Mouse (Mus musculus): ENCODE measurements at regions not wholly inside any gene's neighbourhood (a gene's known extent, or its start where the extent isn't known, plus 50 kb on each side); places are given as distances from the start of the nearest gene placed in this dataset.

DNA sequence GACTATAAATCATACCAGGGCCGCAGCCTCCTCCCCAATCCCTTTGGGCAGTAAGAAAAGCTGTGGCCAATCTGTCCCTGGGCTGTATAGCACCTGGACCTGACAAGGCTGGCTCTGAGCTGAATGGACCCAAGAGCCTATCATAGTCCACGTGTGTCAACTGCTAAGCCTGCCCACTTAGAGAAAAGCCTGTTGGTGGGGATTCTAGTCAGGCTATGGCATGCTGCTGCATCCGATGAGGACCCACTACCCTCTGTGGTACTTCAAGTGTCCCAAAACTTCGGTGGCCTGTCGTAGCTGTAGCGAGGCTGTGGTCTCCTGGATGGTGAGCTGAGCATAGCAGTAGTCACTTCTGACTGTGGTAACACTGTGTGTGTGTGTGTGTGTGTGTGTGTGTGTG lies 57.4 kb upstream of the Ppara start:
- TF ChIP-seq GATA1 (IDR thresholded peaks at IDR 0.05; ENCODE audit: low read length) = no peak

GRCm38 (mm10) chr15:85677855-85678254 lies 56.9 kb upstream of the Ppara start:
- no peak for TF ChIP-seq GATA1 (IDR thresholded peaks at IDR 0.05; ENCODE audit: low read length)

DNA sequence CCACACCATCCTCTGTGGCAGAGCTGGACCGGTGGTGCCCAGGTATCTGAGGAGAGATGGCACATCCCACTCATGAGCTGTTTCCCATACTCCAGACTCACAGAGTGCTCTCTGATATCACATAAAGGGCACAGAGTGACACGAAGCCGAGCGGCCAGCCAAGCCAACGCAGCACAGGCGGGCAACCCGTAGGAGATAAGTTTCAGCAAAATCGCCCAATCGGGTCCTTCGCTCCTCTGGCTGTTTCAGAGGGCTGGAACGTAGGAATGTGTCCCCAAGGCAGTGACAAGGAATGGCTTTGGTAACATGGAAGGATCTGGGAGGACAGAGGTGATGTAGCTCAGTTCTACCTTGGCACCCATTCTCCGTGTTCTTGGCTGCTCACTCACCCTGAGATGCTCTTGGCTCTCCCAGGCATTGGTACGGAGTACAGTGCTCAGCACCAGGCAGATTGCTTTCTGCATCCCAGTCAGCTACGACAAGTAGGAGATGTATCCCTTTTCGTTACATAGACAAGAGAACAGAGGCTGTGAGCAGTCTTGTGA lies 56.4 kb upstream of the Ppara start:
- no peak for TF ChIP-seq GATA1 (IDR thresholded peaks at IDR 0.05; ENCODE audit: low read length)

DNA sequence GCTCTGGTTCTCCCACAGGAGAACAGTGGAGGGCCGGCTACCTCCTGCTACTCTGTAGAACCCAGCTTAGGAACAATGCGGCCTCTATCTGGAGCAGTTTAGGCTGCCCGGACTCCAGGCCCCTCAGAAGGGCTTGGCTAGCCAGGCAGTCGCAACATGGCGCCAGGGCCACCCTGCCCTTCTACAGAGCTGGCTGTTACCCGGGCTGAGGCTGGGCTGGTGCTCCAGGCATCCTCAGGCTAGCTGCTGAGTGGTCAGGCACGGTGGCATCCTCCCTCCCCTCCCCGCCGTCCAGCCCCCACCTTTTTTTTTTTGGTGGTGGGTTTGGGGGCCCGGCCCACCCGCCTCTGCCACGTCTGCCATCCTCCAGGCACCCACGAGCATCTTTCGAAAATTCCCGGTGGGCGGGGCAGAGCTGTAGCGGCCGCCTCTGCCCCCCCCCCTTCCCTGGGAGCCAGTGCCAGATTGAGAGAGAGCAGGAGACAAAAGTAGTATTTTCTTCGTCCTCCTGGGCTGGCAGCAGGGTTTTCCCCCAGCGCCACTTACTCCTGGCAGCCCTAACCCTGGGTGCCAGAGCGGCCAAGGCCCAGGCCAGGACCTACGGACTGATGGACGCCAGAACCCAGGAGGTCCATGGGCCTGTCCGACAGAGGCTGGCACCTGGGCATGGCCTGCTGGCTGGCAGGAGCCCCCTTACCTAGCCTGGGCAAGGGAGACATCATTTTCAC lies 55.6 kb upstream of the Ppara start:
- no peak for TF ChIP-seq GATA1 (IDR thresholded peaks at IDR 0.05; ENCODE audit: low read length)

DNA sequence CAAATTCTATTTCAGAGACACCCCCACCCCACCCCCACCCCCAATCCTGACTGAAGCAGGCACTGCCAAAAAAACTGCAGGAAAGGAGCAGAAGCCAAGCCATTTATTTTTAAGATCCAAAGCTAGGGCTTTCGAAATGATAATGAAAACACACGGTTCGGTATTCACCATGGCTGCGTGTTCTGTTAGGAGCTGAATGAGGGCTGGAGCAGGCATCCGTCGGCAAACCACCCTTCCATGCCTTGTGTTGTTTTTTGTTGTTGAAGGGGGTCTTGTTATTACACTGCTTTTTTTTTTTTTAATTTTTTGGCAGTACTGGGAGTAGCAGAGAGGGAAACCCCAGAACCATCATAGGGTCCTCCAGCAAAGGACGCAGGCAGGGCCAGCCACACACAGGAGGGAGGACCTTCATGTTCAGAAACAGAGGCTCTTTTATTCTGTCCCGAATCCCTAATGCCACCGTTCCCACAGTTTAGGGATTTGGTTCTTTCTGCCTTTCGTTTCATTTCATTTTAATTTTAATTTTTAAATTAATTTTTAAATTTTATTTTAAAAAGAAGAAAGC lies 54.8 kb upstream of the Ppara start:
- no peak for TF ChIP-seq GATA1 (IDR thresholded peaks at IDR 0.05; ENCODE audit: low read length)

- no peak for TF ChIP-seq GATA1 (IDR thresholded peaks at IDR 0.05; ENCODE audit: low read length)
Measured at GRCm38 (mm10) chr15:85680460-85681224, 54.1 kb upstream of the Ppara start.

DNA sequence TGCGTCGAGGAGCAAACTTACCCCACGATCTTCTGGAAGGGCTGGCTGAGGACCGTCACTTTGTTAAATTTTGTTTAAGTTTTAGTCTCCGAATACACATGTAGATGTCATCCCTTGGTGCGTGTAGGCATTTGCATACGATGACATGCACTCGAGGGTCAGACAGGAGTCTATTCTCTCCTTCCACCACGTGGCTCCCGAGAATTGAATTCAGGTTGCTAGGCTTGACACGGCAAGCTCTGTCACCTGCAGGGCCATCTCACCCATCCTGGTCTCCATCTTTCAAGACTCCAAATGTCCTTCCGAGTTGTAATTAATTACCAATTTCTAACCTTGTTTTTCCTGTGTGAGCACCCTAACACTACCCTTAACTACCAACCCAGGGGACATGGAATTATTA lies 52.7 kb upstream of the Ppara start:
- TF ChIP-seq GATA1 (IDR thresholded peaks at IDR 0.05; ENCODE audit: low read length) = no peak

GRCm38 (mm10) chr15:85682780-85683179 lies 52.0 kb upstream of the Ppara start:
- TF ChIP-seq GATA1 (IDR thresholded peaks at IDR 0.05; ENCODE audit: low read length) = no peak

GRCm38 (mm10) chr15:85683271-85683670 lies 51.5 kb upstream of the Ppara start:
- no peak for TF ChIP-seq GATA1 (IDR thresholded peaks at IDR 0.05; ENCODE audit: low read length)

DNA sequence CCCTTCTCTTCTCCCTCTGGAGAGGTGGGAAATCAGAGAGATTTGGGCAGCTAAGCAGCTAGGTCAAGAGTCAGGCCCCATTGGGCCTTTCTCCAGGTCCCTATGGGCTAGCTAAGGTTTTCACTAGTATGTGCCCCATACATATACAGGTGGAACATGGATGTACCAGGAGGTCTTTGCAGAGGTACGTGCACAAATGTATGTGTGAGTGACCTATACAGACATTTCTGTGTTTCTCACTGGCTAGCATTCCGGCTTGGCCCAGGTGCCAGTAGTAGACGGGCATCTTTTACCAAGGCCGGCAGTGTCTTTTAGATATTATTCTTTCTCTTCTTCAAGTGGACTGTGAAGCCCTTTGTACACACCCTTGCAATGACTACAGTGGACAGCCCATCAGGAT lies 51.1 kb upstream of the Ppara start:
- TF ChIP-seq GATA1 (IDR thresholded peaks at IDR 0.05; ENCODE audit: low read length) = no peak

- TF ChIP-seq GATA1 (IDR thresholded peaks at IDR 0.05; ENCODE audit: low read length) = no peak
Measured at GRCm38 (mm10) chr15:85684164-85684708, 50.5 kb upstream of the Ppara start.

- TF ChIP-seq GATA1 (IDR thresholded peaks at IDR 0.05; ENCODE audit: low read length) = no peak
Measured at GRCm38 (mm10) chr15:85684875-85685274, 49.9 kb upstream of the Ppara start.
